Mouse (Mus musculus) induced T-regulatory cell, adult 2 months (primary cell): ENCODE measurements around the gene Gadd45g.

Experiments
- DNase-seq: peaks from one replicate; pipeline ENCODE4 v3.0.0-alpha.2; 2012; ENCODE audit warnings: low read depth

Gadd45g gene

DNA sequence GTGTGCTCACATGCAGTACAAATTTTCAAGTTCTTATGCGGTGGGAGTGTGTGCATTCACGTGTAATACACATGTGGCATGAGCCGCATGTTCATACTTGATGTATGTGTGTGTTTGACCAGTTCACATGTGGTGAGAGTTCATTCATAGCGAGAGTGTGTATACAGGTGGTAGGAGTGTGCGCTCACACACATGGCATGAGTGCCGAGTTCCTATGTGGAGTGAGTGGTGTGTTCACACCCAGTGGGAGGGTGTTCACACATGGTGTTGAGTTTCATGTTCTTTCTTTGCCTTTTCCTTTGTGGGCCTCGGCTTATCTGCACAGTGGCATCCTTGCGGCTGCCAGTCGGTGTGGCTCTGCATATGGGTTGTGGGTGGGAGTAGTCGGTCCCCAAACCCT is 39.1 kb downstream of the Gadd45g start:
- DNase-seq: peak; percentile 20

DNA sequence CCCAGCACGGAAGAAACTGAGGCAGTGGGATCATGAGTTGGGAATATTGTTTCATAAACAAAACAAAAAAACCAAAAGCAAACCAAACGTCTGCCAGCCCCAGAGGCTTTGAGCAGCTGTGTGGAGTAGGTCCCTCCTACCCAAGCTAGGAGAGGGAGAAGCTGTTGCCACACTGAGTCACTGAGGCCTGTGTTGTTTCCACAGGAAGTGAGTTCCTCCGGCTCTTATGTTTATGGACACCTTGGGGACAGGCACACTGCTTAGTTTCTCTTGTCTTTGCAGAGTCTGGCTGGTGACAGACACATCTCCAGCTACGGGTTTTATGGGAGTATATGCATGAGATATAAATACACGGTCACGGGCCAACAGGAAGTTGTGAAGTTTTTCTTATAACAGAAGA is 39.6 kb downstream of the Gadd45g start:
- DNase-seq: peak; percentile 66

DNA sequence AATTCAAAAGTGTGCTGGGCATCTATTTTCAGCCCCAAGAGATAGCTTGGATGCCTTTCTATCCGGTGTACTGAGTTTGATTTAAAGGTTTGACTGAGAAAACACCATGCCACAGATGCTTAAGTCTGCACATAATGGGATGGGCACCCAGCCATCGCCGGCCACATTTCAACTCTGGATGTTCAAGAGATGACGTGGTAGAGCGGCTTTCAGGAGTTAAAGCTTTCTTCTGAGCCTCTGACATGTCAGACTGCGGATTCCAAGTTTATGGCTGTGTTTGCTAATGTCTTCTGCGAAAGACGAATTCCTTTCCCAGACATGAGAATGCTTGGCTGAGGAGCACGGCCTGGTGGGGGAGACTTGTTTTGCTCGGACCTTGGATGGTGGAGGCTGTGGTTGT is 40.2 kb downstream of the Gadd45g start:
- DNase-seq: no peak

DNA sequence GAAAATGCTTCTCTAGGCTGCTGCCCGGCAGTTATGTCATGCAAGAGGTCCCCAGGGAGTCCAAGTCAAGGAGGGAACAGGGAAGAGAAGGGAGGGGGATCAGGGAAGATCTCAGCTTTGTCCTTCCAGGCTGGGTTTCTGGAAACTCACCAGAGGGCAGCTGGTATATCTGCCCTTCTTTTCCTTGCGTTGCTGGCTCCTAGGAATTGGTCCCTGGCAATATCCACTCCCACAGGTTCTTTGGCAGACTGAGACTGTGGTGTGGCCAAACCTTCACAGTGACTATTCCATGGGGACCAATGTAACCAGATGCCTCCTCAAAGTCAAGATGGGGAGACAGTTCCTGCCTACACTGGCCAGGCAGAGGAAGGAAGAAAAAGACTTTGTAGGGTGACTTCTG is 41.9 kb downstream of the Gadd45g start:
- no peak for DNase-seq

DNA sequence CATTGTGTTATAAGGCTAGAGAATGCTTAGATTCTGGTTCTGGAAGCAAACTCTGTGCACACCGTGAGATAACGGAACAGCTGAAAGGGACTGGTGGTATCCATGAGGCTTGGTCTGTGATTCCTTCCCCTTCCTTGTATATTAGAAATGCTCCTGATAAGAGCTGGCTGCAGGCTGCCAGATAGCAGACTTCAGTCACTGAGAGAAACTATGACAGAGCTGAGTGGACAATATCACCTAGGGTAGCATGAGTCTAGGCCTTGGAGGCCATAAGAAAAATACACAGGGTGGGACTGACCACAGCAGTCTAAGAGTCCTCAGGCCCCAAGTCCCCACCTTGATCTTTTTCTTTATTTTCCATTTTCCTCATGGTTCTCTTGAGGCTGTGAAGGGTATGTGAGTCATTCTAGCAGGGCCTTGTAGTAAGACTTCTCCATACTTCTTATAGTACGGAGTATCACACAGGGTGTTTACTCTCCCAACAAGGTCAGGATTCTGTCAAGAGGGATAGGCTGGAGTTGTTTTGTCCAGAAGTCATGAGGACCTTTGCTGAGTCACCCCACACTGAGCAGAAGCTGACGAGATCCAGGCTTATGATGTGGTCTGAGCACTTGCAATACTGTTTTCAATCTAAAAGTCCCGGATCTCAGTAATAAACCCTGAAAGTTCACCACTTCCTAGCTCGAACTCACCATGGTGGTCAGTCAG is 45.5 kb downstream of the Gadd45g start:
- no peak for DNase-seq

DNA sequence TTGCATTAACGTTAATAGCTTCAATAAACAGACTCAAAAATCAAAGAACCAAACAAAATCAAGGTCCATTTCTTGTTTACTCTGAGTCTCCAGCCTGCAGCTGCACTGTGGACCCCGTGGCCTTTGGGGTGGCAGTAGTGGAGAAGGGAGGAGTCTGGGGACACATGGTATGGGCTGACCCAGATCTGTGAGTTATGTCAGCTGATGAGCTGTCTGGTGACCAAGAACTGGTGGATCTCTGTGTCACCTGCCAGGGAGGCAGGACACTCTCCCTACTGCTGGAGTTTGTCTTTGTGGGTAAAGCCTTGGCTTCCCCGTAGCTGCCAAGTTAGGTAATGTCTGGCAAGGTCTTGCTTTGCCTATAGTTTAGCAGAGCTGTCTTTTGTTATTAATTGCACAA is 51.1 kb downstream of the Gadd45g start:
- DNase-seq: no peak
